Mouse (Mus musculus): Measurements from ENCODE around the gene Fa2h. TPM values are rescaled to one million over a fixed set of nuclear protein-coding genes. Genes with fewer than 3 reads are reported as not detected.

Gene Fa2h
- 0.14 and 0.17 TPM in 2 replicates for polyA plus RNA-seq (2015; fragmentation: Nextera tagmentation; extraction: Ambion mirVana)

DNA sequence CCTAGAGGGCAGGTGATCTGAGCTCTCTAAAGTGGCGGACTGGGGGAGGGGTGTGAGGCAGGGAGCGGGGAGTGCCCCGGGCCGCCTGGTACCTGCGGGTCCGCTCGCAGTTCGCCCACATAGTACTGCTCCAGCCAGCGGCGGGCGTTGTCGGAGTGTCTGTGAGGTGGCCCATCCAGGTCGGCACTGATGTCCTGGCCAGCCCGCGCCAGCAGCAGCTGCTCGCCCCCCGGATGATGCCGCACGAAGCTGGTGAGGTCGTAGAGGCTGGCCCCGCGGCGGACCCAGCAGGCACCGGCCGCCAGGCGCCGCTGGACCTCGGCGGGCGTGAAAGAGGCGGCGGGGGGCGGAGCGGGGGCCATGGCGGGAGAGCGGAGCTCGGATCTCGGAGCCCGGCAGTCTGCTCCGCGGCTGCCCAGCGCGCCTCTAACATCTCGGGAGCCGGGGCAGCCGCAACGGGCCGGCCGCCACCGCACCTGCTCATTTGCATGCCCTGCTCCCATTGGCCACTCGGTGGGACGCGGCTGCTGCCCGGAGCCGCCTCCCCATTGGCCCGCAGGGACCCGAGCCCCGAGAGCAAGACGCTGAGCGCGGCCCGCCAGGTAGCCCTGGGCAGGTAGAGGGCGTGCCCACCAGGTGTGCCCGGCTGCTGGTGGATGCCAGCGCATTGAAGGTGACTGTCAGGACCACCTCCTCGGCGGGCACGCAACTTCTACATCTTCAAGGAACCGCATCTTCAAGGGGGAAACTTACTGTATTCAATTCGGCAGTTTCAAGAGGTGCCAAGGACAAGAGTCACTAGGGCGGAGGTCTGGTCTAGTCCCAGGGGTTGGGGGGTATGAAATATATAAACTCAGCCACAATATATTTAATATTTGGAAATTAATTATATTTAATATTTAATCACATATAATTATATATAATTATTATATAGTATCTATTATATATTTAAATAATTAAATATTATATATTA lies at the start of gene Fa2h:
Gene Fa2h (minus strand): TSS at position 434 of the 973 bp plus-strand sequence.
- Histone ChIP-seq H3K36me3 (ENCODE audit: control insufficient read depth, insufficient read depth) (no peaks in the 10 kb centered on the region), H3K9me3 (replicated peaks; ENCODE audit: control insufficient read depth, low read length) (no peaks in the 10 kb centered on the region), H3K9ac (ENCODE audit: low read length) (peak within 1 kb of the TSS; percentile 64), H3K4me2 (ENCODE audit: low read depth, low read length) (peak within 1 kb of the TSS; percentile 97), H3K27me3 (ENCODE audit: control insufficient read depth, insufficient read depth, low read length) (peaks cover 64% of the 10 kb centered on the region), H3K4me1 (ENCODE audit: control insufficient read depth, insufficient read depth, low read length) (peaks cover 6% of the 10 kb centered on the region), H3K4me3 (ENCODE audit: low read length) (peak within 1 kb of the TSS; percentile 60), H3K27ac (ENCODE audit: low read length) (no peak within 1 kb of the TSS)
- 2% methylated on average over 68 of the region's 71 CpGs for WGBS
- peak; percentile 98 for ATAC-seq (replicated peaks; ENCODE audit: extremely low read depth, insufficient read depth, low FRiP score)

DNA sequence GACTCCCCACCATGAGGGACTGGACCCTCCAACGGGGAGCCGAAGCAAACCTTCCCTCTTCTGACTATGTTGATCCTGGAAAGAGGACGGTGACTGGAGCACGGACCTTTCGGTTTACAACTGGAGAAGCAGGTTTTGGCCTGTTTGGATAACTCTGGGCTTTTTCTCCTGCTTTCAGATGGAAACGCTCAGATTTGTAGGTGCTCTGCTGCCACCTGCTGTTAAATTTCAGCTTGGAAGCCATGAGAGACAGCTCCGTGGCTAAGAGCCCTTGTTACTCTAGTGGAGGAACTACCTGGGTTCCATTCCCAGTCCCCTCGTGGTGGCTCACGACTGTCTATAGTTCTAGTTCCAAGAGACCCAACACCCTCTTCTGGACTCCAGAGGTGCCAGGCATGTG lies 45.6 kb upstream of the Fa2h start:
- no peak; the same call in 1 of the 2 replicates for ATAC-seq (replicated peaks; ENCODE audit: extremely low read depth, insufficient read depth, low FRiP score)
- Histone ChIP-seq H3K27ac (ENCODE audit: low read length) (no peak overlapping the region), H3K4me1 (ENCODE audit: control insufficient read depth, insufficient read depth, low read length) (no peaks in the 10 kb centered on the region), H3K27me3 (ENCODE audit: control insufficient read depth, insufficient read depth, low read length) (no peaks in the 10 kb centered on the region), H3K9me3 (replicated peaks; ENCODE audit: control insufficient read depth, low read length) (no peaks in the 10 kb centered on the region), H3K4me2 (ENCODE audit: low read depth, low read length) (no peak overlapping the region), H3K9ac (ENCODE audit: low read length) (0 out of 2 replicates have a peak overlapping the region, but pooled peaks have one; percentile 35), H3K36me3 (ENCODE audit: control insufficient read depth, insufficient read depth) (no peaks in the 10 kb centered on the region), H3K4me3 (ENCODE audit: low read length) (no peak overlapping the region)
- WGBS: 18% methylated on average over 9 of the region's 9 CpGs

DNA sequence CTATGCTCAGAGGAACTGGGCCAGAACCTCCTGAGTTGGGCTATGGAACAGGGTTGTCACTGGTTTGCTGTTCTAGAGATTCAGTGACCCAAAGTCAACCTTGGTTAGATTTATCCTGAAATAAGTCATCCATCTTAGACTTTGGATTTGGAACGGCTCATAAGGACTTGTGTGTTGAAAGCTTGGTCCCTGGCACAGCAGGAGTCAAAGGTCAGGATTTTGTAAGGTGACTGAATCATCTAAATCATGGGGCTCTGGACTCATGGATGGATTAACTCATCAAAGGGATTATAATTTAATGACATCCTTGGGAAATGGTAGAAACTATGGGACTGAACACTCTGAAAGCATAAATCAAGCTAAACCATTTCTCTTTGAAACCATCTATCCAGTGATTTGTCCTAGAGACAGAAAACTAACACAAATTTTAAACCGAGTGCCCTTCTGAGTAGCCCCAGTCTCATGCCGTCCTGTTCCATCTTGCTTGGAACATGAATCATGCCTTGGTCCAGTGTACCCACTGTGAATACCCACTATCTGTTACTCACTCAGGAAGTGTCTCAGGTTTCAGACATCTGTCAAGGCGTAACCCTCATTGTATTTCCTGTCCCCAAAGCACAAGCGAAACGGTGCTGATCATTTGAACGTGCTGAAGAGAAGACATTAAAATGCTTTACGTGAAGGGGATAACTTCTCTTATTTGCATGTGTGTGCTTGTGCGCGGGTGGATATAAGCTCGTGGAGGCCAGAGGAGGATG lies 41.6 kb upstream of the Fa2h start:
- no peaks in the 10 kb centered on the region for H3K36me3 ChIP-seq (ENCODE audit: control insufficient read depth, insufficient read depth)
- no peaks in the 10 kb centered on the region for H3K9me3 ChIP-seq (replicated peaks; ENCODE audit: control insufficient read depth, low read length)
- H3K9ac ChIP-seq (ENCODE audit: low read length): no peak overlapping the region
- WGBS: 62% methylated on average over 11 of the region's 11 CpGs
- H3K27me3 ChIP-seq (ENCODE audit: control insufficient read depth, insufficient read depth, low read length): no peaks in the 10 kb centered on the region
- no peak overlapping the region for H3K4me2 ChIP-seq (ENCODE audit: low read depth, low read length)
- no peaks in the 10 kb centered on the region for H3K4me1 ChIP-seq (ENCODE audit: control insufficient read depth, insufficient read depth, low read length)
- H3K4me3 ChIP-seq (ENCODE audit: low read length): no peak overlapping the region
- H3K27ac ChIP-seq (ENCODE audit: low read length): no peak overlapping the region
- ATAC-seq (replicated peaks; ENCODE audit: extremely low read depth, insufficient read depth, low FRiP score): no peak

GRCm38 (mm10) chr8:111424646-111425045 lies 31.0 kb upstream of the Fa2h start:
- Histone ChIP-seq H3K27me3 (ENCODE audit: control insufficient read depth, insufficient read depth, low read length) (no peaks in the 10 kb centered on the region), H3K4me3 (ENCODE audit: low read length) (no peak overlapping the region), H3K4me2 (ENCODE audit: low read depth, low read length) (no peak overlapping the region), H3K27ac (ENCODE audit: low read length) (no peak overlapping the region), H3K4me1 (ENCODE audit: control insufficient read depth, insufficient read depth, low read length) (no peaks in the 10 kb centered on the region), H3K36me3 (ENCODE audit: control insufficient read depth, insufficient read depth) (no peaks in the 10 kb centered on the region), H3K9me3 (replicated peaks; ENCODE audit: control insufficient read depth, low read length) (no peaks in the 10 kb centered on the region), H3K9ac (ENCODE audit: low read length) (no peak overlapping the region)
- WGBS: 88% methylated on average over 9 of the region's 9 CpGs
- ATAC-seq (replicated peaks; ENCODE audit: extremely low read depth, insufficient read depth, low FRiP score): no peak

GRCm38 (mm10) chr8:111424181-111424580 lies 30.6 kb upstream of the Fa2h start:
- Histone ChIP-seq H3K27me3 (ENCODE audit: control insufficient read depth, insufficient read depth, low read length) (no peaks in the 10 kb centered on the region), H3K27ac (ENCODE audit: low read length) (no peak overlapping the region), H3K9ac (ENCODE audit: low read length) (no peak overlapping the region), H3K4me2 (ENCODE audit: low read depth, low read length) (no peak overlapping the region), H3K4me3 (ENCODE audit: low read length) (no peak overlapping the region), H3K36me3 (ENCODE audit: control insufficient read depth, insufficient read depth) (no peaks in the 10 kb centered on the region), H3K9me3 (replicated peaks; ENCODE audit: control insufficient read depth, low read length) (no peaks in the 10 kb centered on the region), H3K4me1 (ENCODE audit: control insufficient read depth, insufficient read depth, low read length) (no peaks in the 10 kb centered on the region)
- WGBS: 69% methylated on average over 11 of the region's 11 CpGs
- ATAC-seq (replicated peaks; ENCODE audit: extremely low read depth, insufficient read depth, low FRiP score): no peak

DNA sequence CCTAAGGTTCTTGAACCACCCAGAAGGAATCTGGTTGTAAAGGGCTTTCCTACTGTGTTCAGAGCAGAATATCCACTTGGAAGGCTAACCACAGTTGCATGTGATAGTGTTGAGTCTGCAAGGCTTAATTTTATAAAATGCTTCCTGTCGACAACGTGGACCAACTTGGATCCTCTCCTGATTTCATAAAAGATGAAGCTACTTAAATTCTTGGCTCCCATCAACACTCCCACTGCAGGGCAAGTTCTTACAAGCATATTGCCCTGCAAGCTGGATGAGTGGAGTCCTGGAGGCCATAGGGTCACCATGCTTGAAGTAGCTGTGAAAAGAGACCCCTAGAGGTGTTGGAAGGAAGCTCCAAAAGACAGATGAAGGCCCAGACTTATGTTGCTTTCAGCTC lies 29.0 kb upstream of the Fa2h start:
- Histone ChIP-seq H3K27me3 (ENCODE audit: control insufficient read depth, insufficient read depth, low read length) (no peaks in the 10 kb centered on the region), H3K9ac (ENCODE audit: low read length) (no peak overlapping the region), H3K4me1 (ENCODE audit: control insufficient read depth, insufficient read depth, low read length) (no peaks in the 10 kb centered on the region), H3K4me2 (ENCODE audit: low read depth, low read length) (no peak overlapping the region), H3K4me3 (ENCODE audit: low read length) (no peak overlapping the region), H3K9me3 (replicated peaks; ENCODE audit: control insufficient read depth, low read length) (no peaks in the 10 kb centered on the region), H3K36me3 (ENCODE audit: control insufficient read depth, insufficient read depth) (no peaks in the 10 kb centered on the region), H3K27ac (ENCODE audit: low read length) (no peak overlapping the region)
- 68% methylated on average over 2 of the region's 2 CpGs for WGBS
- no peak for ATAC-seq (replicated peaks; ENCODE audit: extremely low read depth, insufficient read depth, low FRiP score)

- no peak overlapping the region for H3K27ac ChIP-seq (ENCODE audit: low read length)
- no peak overlapping the region for H3K4me2 ChIP-seq (ENCODE audit: low read depth, low read length)
- ATAC-seq (replicated peaks; ENCODE audit: extremely low read depth, insufficient read depth, low FRiP score): no peak
- H3K36me3 ChIP-seq (ENCODE audit: control insufficient read depth, insufficient read depth): no peaks in the 10 kb centered on the region
- H3K9me3 ChIP-seq (replicated peaks; ENCODE audit: control insufficient read depth, low read length): no peaks in the 10 kb centered on the region
- no peak overlapping the region for H3K4me3 ChIP-seq (ENCODE audit: low read length)
- no peak overlapping the region for H3K9ac ChIP-seq (ENCODE audit: low read length)
- WGBS: 73% methylated on average over 3 of the region's 3 CpGs
- peaks cover 3% of the 10 kb centered on the region for H3K27me3 ChIP-seq (ENCODE audit: control insufficient read depth, insufficient read depth, low read length)
- no peaks in the 10 kb centered on the region for H3K4me1 ChIP-seq (ENCODE audit: control insufficient read depth, insufficient read depth, low read length)
Measured at GRCm38 (mm10) chr8:111419171-111419570, 25.5 kb upstream of the Fa2h start.

DNA sequence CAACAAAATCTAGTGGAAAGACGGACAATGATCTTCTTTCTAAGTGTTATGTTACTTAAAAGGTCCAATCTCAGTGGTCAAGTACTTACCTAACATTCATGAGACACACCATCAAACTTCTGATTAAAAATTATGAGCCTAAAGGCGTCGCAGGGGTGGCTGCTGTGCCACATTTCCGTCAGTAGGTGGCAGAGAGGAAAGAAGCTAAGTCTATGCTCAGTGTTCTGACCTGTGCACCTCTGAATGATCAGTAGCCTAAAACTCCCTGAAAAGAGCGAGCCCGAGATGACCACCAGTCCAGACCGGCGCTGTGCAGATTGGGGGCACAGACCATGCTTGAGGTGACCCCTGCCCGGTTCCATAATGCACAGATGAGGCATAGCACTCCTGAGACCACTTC lies 25.0 kb upstream of the Fa2h start:
- H3K4me1 ChIP-seq (ENCODE audit: control insufficient read depth, insufficient read depth, low read length): no peaks in the 10 kb centered on the region
- ATAC-seq (replicated peaks; ENCODE audit: extremely low read depth, insufficient read depth, low FRiP score): no peak
- peaks cover 3% of the 10 kb centered on the region for H3K27me3 ChIP-seq (ENCODE audit: control insufficient read depth, insufficient read depth, low read length)
- H3K36me3 ChIP-seq (ENCODE audit: control insufficient read depth, insufficient read depth): no peaks in the 10 kb centered on the region
- no peak overlapping the region for H3K4me2 ChIP-seq (ENCODE audit: low read depth, low read length)
- H3K9ac ChIP-seq (ENCODE audit: low read length): no peak overlapping the region
- WGBS: 29% methylated on average over 9 of the region's 9 CpGs
- H3K9me3 ChIP-seq (replicated peaks; ENCODE audit: control insufficient read depth, low read length): no peaks in the 10 kb centered on the region
- no peak overlapping the region for H3K4me3 ChIP-seq (ENCODE audit: low read length)
- no peak overlapping the region for H3K27ac ChIP-seq (ENCODE audit: low read length)

DNA sequence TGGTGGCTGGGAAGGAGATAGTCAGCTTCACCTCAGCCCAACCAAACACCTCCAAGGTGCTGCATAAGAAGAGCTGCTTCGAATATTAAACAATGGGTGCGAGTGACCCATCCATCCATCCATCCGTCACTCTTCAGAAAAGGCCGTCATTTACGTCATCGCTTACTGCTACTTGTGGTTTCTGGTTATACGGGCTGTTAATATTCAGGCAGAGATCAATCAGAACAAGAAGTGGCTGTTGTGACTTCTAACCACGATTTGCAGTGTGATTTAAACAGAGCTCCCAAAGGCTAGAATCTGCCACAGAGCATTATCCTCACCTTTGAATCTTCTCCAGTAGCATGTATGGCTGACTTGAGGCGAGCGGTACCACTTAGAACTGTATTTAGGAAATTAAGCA lies 23.6 kb upstream of the Fa2h start:
- no peak overlapping the region for H3K4me2 ChIP-seq (ENCODE audit: low read depth, low read length)
- no peak overlapping the region for H3K9ac ChIP-seq (ENCODE audit: low read length)
- no peaks in the 10 kb centered on the region for H3K36me3 ChIP-seq (ENCODE audit: control insufficient read depth, insufficient read depth)
- H3K27ac ChIP-seq (ENCODE audit: low read length): no peak overlapping the region
- H3K4me1 ChIP-seq (ENCODE audit: control insufficient read depth, insufficient read depth, low read length): no peaks in the 10 kb centered on the region
- no peaks in the 10 kb centered on the region for H3K9me3 ChIP-seq (replicated peaks; ENCODE audit: control insufficient read depth, low read length)
- peaks cover 3% of the 10 kb centered on the region for H3K27me3 ChIP-seq (ENCODE audit: control insufficient read depth, insufficient read depth, low read length)
- 78% methylated on average over 10 of the region's 10 CpGs for WGBS
- no peak for ATAC-seq (replicated peaks; ENCODE audit: extremely low read depth, insufficient read depth, low FRiP score)
- H3K4me3 ChIP-seq (ENCODE audit: low read length): no peak overlapping the region

Data from heart, embryonic 16.5 days (tissue).